8 mouse cellular contexts compared by ENCODE assay signal in genomic region chr11:116580031-116580652, GRCm38 (mm10). TPM values are rescaled to one million over a fixed set of nuclear protein-coding genes. Genes with fewer than 3 reads are reported as not detected.
DNase-seq lines count a peak whose midpoint lies in the region; ATAC-seq and TF ChIP-seq lines count a peak whose summit lies in the region.

No protein-coding gene starts in this region.

- peaks cover 29% of the 10 kb centered on the region for H3K4me1 ChIP-seq in heart, embryonic 15.5 days (replicated peaks)
- peaks cover 0 to 20% of the 10 kb centered on the region in 2 experiments; a peak in 2 of 4 replicates for H3K4me1 ChIP-seq in MEL (ENCODE audit: control insufficient read depth in 1 of 2, insufficient read depth in 2 of 2, low read length in 2 of 2)
- H3K4me1 ChIP-seq in forebrain, embryonic 15.5 days: peaks cover 44% of the 10 kb centered on the region

- H3K36me3 ChIP-seq in heart, embryonic 15.5 days: no peaks in the 10 kb centered on the region
- peaks cover 0 to 5% of the 10 kb centered on the region in 2 experiments; a peak in 2 of 4 replicates for H3K36me3 ChIP-seq in MEL (ENCODE audit: control insufficient read depth in 1 of 2, insufficient read depth in 2 of 2, low read length in 2 of 2)
- no peaks in the 10 kb centered on the region for H3K36me3 ChIP-seq in forebrain, embryonic 15.5 days

- no peak overlapping the region for H3K27ac ChIP-seq in heart, embryonic 15.5 days
- peak overlapping the region; percentile 18; the same call in 1 of the 2 replicates for H3K27ac ChIP-seq in MEL (ENCODE audit: control insufficient read depth, low read depth, low read length)
- H3K27ac ChIP-seq in forebrain, embryonic 15.5 days (replicated peaks): peak overlapping the region; percentile 92

- H3K9ac ChIP-seq in heart, embryonic 15.5 days: peak overlapping the region; percentile 87
- H3K9ac ChIP-seq in MEL (ENCODE audit: control insufficient read depth, low read depth, low read length, poor library complexity, severe bottlenecking): peak overlapping the region; percentile 71
- peak overlapping the region; percentile 90 for H3K9ac ChIP-seq in forebrain, embryonic 15.5 days (replicated peaks)

- intact Hi-C loops in heart, postnatal 25 days (cut with DNase I): no loop called here

- DNase-seq in heart, postnatal 25 days (ENCODE audit: low spot score): no peak
- peak; percentile 91 for DNase-seq in MEL (ENCODE audit: low read depth, low spot score)
- DNase-seq in ovary, postnatal 14 days (ENCODE audit: low spot score): no peak
- DNase-seq in yolk sac, embryonic 10.5 days (ENCODE audit: low spot score): no peak
- DNase-seq in frontal cortex, postnatal 14 days (ENCODE audit: low spot score in 2 of 2): no peak

- TF ChIP-seq POLR2A in MEL (IDR thresholded peaks at IDR 0.05; ENCODE audit: control insufficient read depth in 1 of 2, insufficient read depth in 1 of 2, low read depth in 1 of 2, low read length in 2 of 2, poor library complexity in 1 of 2): 0 out of 4 replicates have a peak, but pooled peaks of 1 of the 2 experiments have one; percentile 18

- TF ChIP-seq EP300 in MEL (IDR thresholded peaks at IDR 0.05; ENCODE audit: low read depth in 1 of 2, low read length in 2 of 2): peak; percentile 79 to 82

- no peaks in the 10 kb centered on the region for H3K9me3 ChIP-seq in heart, embryonic 15.5 days (replicated peaks)
- no peaks in the 10 kb centered on the region for H3K9me3 ChIP-seq in MEL (replicated peaks; ENCODE audit: insufficient read depth, low read length)
- no peaks in the 10 kb centered on the region for H3K9me3 ChIP-seq in forebrain, embryonic 15.5 days

- no peaks in the 10 kb centered on the region for H3K27me3 ChIP-seq in heart, embryonic 15.5 days
- H3K27me3 ChIP-seq in MEL (ENCODE audit: control insufficient read depth in 1 of 2, insufficient read depth in 2 of 2, low read length in 2 of 2): no peaks in the 10 kb centered on the region
- H3K27me3 ChIP-seq in forebrain, embryonic 15.5 days: no peaks in the 10 kb centered on the region

- WGBS in heart, embryonic 15.5 days: 26% methylated on average over 10 of the region's 10 CpGs
- WGBS in forebrain, embryonic 15.5 days: 16% methylated on average over 10 of the region's 10 CpGs

- H3K4me2 ChIP-seq in heart, embryonic 15.5 days: peak overlapping the region; percentile 93
- H3K4me2 ChIP-seq in forebrain, embryonic 15.5 days (replicated peaks): peak overlapping the region; percentile 59

- no peak for ATAC-seq in heart, embryonic 15.5 days (replicated peaks; ENCODE audit: insufficient number of reproducible peaks, insufficient read depth, low FRiP score, low read depth)
- ATAC-seq in forebrain, embryonic 15.5 days (replicated peaks): peak; percentile 3; the same call in 1 of the 2 replicates
- peak; percentile 74 for ATAC-seq in megakaryocyte progenitor cell, adult 5-6 weeks (replicated peaks; ENCODE audit: poor library complexity)

- peaks cover 43% of the 10 kb centered on the region for H3K79me2 ChIP-seq in MEL (ENCODE audit: control insufficient read depth, insufficient read depth, low read length, poor library complexity)

- TF ChIP-seq CTCF in MEL (IDR thresholded peaks at IDR 0.05 in 2 of 3, conservative IDR thresholded peaks at IDR 0.05 in 1 of 3; ENCODE audit: control insufficient read depth in 1 of 3, insufficient read depth in 1 of 3, low read depth in 2 of 3, low read length in 3 of 3, poor library complexity in 1 of 3, severe bottlenecking in 1 of 3): no peak

- H3K4me3 ChIP-seq in heart, embryonic 15.5 days: peak overlapping the region; percentile 83
- peak overlapping the region; percentile 66 to 81 for H3K4me3 ChIP-seq in MEL (ENCODE audit: control insufficient read depth in 1 of 2, insufficient read depth in 1 of 2, low read depth in 2 of 2, low read length in 2 of 2)
- H3K4me3 ChIP-seq in forebrain, embryonic 15.5 days: peak overlapping the region; percentile 96

- TF ChIP-seq RAD21 in MEL (IDR thresholded peaks at IDR 0.05; ENCODE audit: low read depth, low read length): no peak

TF ChIP-seq in MEL, 35 proteins besides CTCF, POLR2A, EP300 and RAD21:
- TF ChIP-seq KAT2A (conservative IDR thresholded peaks at IDR 0.05; ENCODE audit: low read depth, low read length) (no peak), TCF12 (IDR thresholded peaks at IDR 0.05; ENCODE audit: low read depth, low read length) (peak; percentile 88), BHLHE40 (IDR thresholded peaks at IDR 0.05; ENCODE audit: borderline replicate concordance, low read depth, low read length) (0 out of 2 replicates have a peak, but pooled peaks have one; percentile 33), ZMIZ1 (IDR thresholded peaks at IDR 0.05; ENCODE audit: low read depth, low read length) (no peak), TAL1 (IDR thresholded peaks at IDR 0.05; ENCODE audit: low read length) (peak; percentile 85), ETS1 (IDR thresholded peaks at IDR 0.05; ENCODE audit: low read depth, low read length) (peak; percentile 91), NELFE (IDR thresholded peaks at IDR 0.05; ENCODE audit: low read depth, low read length) (no peak), ZKSCAN1 (IDR thresholded peaks at IDR 0.05; ENCODE audit: low read depth, low read length) (no peak), SMC3 (IDR thresholded peaks at IDR 0.05; ENCODE audit: low read depth, low read length) (no peak), MAFK (IDR thresholded peaks at IDR 0.05; ENCODE audit: borderline replicate concordance, low read depth, low read length) (peak; percentile 61; the same call in 1 of the 2 replicates), SIN3A (IDR thresholded peaks at IDR 0.05; ENCODE audit: low read length) (peak; percentile 90), TBP (IDR thresholded peaks at IDR 0.05; ENCODE audit: low read depth, low read length) (peak; percentile 49; the same call in 1 of the 2 replicates), RCOR1 (IDR thresholded peaks at IDR 0.05; ENCODE audit: low read depth, low read length) (peak; percentile 98), MXI1 (IDR thresholded peaks at IDR 0.05; ENCODE audit: low read depth, low read length) (peak; percentile 58), UBTF (IDR thresholded peaks at IDR 0.05; ENCODE audit: borderline replicate concordance, insufficient read depth, low read depth, low read length) (no peak), ELF1 (IDR thresholded peaks at IDR 0.05; ENCODE audit: low read depth, low read length) (no peak), GATA1 (IDR thresholded peaks at IDR 0.05; ENCODE audit: low read depth, low read length) (peak; percentile 86), MAZ (IDR thresholded peaks at IDR 0.05; ENCODE audit: low read depth, low read length) (peak; percentile 88)

RNA-seq across cellular contexts. Expression of gene Ube2o, which starts 1.1 kb away (rescaled TPM):
- polyA plus RNA-seq in heart, embryonic 15.5 days (2015; fragmentation: Nextera tagmentation; extraction: Ambion mirVana): 14.4 and 20.7 TPM in 2 replicates
- 10 to 100 TPM; 31.4 to 37.1 TPM for total RNA-seq in heart, postnatal 25 days (2021)
- total RNA-seq in MEL (2012; rRNA removed): 22.9 and 31.1 TPM in 2 replicates
- 10 to 100 TPM in 1 of 2 experiments, not detected in 1; 42.8 TPM for polyA plus RNA-seq in MEL (2012; ENCODE audit: insufficient read depth in 1 of 2, insufficient read length in 2 of 2, low read depth in 1 of 2, low replicate concordance in 2 of 2, missing spikeins in 1 of 2)
- 22.4 and 27.3 TPM in 2 replicates for polyA plus RNA-seq in forebrain, embryonic 15.5 days (2015; fragmentation: Nextera tagmentation; extraction: Ambion mirVana)
- total RNA-seq in megakaryocyte progenitor cell, adult 5-6 weeks (2015): 5.0 TPM in 2 replicates
- total RNA-seq in megakaryocyte progenitor cell, adult 5-6 weeks (2017): 6.1 and 6.4 TPM in 2 replicates

RNA-seq across cellular contexts. Expression of gene Aanat, which starts 6.1 kb away (rescaled TPM):
- polyA plus RNA-seq in heart, embryonic 15.5 days (2015; fragmentation: Nextera tagmentation; extraction: Ambion mirVana): not detected in 2 replicates
- not detected for total RNA-seq in heart, postnatal 25 days (2021)
- total RNA-seq in MEL (2012; rRNA removed): not detected in 2 replicates
- polyA plus RNA-seq in MEL (2012; ENCODE audit: insufficient read depth in 1 of 2, insufficient read length in 2 of 2, low read depth in 1 of 2, low replicate concordance in 2 of 2, missing spikeins in 1 of 2): not detected
- polyA plus RNA-seq in forebrain, embryonic 15.5 days (2015; fragmentation: Nextera tagmentation; extraction: Ambion mirVana): 0.15 TPM in 1 of 2 replicates, not detected in the other
- total RNA-seq in megakaryocyte progenitor cell, adult 5-6 weeks (2015): not detected in 2 replicates
- total RNA-seq in megakaryocyte progenitor cell, adult 5-6 weeks (2017): not detected in 2 replicates

RNA-seq across cellular contexts. Expression of gene Rhbdf2, which starts 46.7 kb away (rescaled TPM):
- polyA plus RNA-seq in heart, embryonic 15.5 days (2015; fragmentation: Nextera tagmentation; extraction: Ambion mirVana): 6.7 and 10.4 TPM in 2 replicates
- 10 to 100 TPM; 10.6 to 12.8 TPM for total RNA-seq in heart, postnatal 25 days (2021)
- 6.4 and 7.7 TPM in 2 replicates for total RNA-seq in MEL (2012; rRNA removed)
- polyA plus RNA-seq in MEL (2012; ENCODE audit: insufficient read depth in 1 of 2, insufficient read length in 2 of 2, low read depth in 1 of 2, low replicate concordance in 2 of 2, missing spikeins in 1 of 2): 10 to 100 TPM in 1 of 2 experiments, not detected in 1; 13.7 TPM
- polyA plus RNA-seq in forebrain, embryonic 15.5 days (2015; fragmentation: Nextera tagmentation; extraction: Ambion mirVana): 1.3 and 1.4 TPM in 2 replicates
- total RNA-seq in megakaryocyte progenitor cell, adult 5-6 weeks (2015): 3.7 and 4.9 TPM in 2 replicates
- 2.7 and 3.5 TPM in 2 replicates for total RNA-seq in megakaryocyte progenitor cell, adult 5-6 weeks (2017)

RNA-seq across cellular contexts. Expression of gene Sphk1, which starts 49.4 kb away (rescaled TPM):
- 2.8 and 4.4 TPM in 2 replicates for polyA plus RNA-seq in heart, embryonic 15.5 days (2015; fragmentation: Nextera tagmentation; extraction: Ambion mirVana)
- total RNA-seq in heart, postnatal 25 days (2021): 1 to 10 TPM; 1.4 to 1.9 TPM
- total RNA-seq in MEL (2012; rRNA removed): 77.5 and 127 TPM in 2 replicates
- 10 to 100 TPM in 1 of 2 experiments, not detected in 1; 53.5 TPM for polyA plus RNA-seq in MEL (2012; ENCODE audit: insufficient read depth in 1 of 2, insufficient read length in 2 of 2, low read depth in 1 of 2, low replicate concordance in 2 of 2, missing spikeins in 1 of 2)
- polyA plus RNA-seq in forebrain, embryonic 15.5 days (2015; fragmentation: Nextera tagmentation; extraction: Ambion mirVana): 2.2 and 2.4 TPM in 2 replicates
- 7.6 and 15.5 TPM in 2 replicates for total RNA-seq in megakaryocyte progenitor cell, adult 5-6 weeks (2015)
- 6.7 and 26.1 TPM in 2 replicates for total RNA-seq in megakaryocyte progenitor cell, adult 5-6 weeks (2017)
